Mouse (Mus musculus): ENCODE results near the gene Kif3b. TPM values are rescaled to one million over a fixed set of nuclear protein-coding genes. Genes with fewer than 3 reads are reported as not detected.

Kif3b gene
- total RNA-seq (2014; rRNA removed; ENCODE audit: low replicate concordance) (6.5 and 8.7 TPM in 2 replicates), polyA plus RNA-seq (2015; fragmentation: Nextera tagmentation; extraction: Ambion mirVana) (2.5 and 3.1 TPM in 2 replicates)

DNA sequence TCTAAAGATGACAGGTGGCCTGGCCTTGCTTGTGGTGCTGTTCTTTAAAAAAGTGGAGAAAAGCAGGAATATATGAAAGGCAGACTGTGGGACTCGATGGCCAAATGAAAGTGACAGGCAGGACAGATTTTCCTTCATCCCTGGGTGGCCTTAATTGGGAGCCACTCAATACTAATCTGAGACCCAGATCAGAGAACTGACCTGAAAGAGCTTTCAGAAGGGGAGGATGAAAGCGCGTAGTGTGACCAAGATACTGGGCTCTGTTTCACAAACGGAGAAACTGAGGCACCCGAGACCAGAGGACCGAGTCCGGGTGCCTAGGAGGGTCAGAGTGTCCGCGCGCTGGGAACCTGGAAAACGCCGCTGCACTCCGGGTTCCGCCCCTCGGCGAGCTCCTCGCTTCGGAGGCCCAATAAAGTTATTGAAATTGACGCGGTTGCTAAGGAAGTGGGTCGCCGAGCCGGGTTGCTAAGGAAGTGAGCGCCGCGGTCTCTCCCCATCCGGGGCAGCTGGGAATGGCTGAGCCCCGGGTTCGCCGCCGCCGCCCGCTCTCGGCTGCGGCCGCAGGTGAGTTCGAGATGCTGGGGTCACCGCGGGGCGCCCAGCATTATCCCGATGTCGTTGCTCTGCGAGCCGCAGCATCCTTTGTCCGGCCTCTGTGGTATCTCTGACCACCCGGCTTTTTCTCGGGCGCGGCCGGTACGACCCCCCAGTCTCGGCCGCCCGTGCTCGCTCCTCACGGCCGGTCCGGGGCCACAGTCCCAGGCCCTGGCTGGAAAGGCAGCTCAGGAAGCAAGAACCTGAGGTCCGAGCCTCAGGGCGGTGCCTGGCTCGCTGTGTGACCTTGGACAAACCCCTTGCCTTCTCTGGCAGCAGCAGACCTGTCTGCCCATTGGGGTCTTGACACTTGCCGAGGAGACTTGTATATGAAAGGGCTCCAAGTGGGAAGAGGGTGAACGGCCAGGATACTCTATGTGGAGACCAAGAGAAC is at the start of gene Kif3b:
Gene Kif3b (plus strand): TSS at position 476 of the 991 bp plus-strand sequence.
- ATAC-seq (ENCODE audit: insufficient read depth, low read depth), result peak; percentile 93
- under 1% methylated on average over 63 of the region's 63 CpGs for WGBS
- H3K4me2 ChIP-seq (ENCODE audit: low read depth, low read length), result peak within 1 kb of the TSS; percentile 96
- H3K27me3 ChIP-seq (ENCODE audit: control insufficient read depth, insufficient read depth, low read length), result no peaks in the 10 kb centered on the region
- no peaks in the 10 kb centered on the region for H3K36me3 ChIP-seq (replicated peaks; ENCODE audit: control insufficient read depth, insufficient read depth, low read length)
- H3K4me1 ChIP-seq (ENCODE audit: control insufficient read depth, insufficient read depth), result peaks cover 13% of the 10 kb centered on the region
- H3K9ac ChIP-seq (replicated peaks; ENCODE audit: low read depth, low read length), result peak within 1 kb of the TSS; percentile 90
- H3K9me3 ChIP-seq (replicated peaks; ENCODE audit: control insufficient read depth, low read length), result no peaks in the 10 kb centered on the region
- peak within 1 kb of the TSS; percentile 62 for H3K27ac ChIP-seq (ENCODE audit: low read depth)
- TF ChIP-seq CTCF (IDR thresholded peaks at IDR 0.05; ENCODE audit: low read depth) (no peak), EP300 (IDR thresholded peaks at IDR 0.05; ENCODE audit: low read depth) (peak; percentile 73; the same call in 1 of the 2 replicates)
- peak within 1 kb of the TSS; percentile 97 for H3K4me3 ChIP-seq (ENCODE audit: low read depth, low read length)
- DNase-seq (ENCODE audit: low spot score), result peak; percentile 88

DNA sequence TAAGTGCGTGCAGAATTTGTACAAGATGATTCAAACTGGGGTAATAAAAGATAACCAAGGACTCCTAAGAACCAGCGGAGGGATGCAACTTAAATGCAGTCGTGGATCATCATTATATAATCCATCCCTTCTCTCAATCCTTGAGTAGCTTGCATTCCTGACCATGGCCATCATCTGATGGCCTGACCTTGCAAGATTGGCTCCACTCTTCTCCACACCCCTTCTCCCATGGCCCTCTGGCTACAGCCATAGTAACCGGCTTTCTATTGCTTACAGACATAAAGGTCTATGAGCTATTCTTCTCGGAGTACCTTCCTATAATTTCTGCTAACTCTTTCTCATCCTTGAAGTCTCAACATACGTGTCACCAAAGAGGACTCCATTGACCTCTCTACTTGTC is 49.1 kb upstream of the Kif3b start:
- H3K36me3 ChIP-seq (replicated peaks; ENCODE audit: control insufficient read depth, insufficient read depth, low read length), result peaks cover 15% of the 10 kb centered on the region; the same call in 1 of the 2 replicates
- no peaks in the 10 kb centered on the region for H3K9me3 ChIP-seq (replicated peaks; ENCODE audit: control insufficient read depth, low read length)
- WGBS, result 64% methylated on average over 6 of the region's 6 CpGs
- no peak overlapping the region for H3K27ac ChIP-seq (ENCODE audit: low read depth)
- H3K4me2 ChIP-seq (ENCODE audit: low read depth, low read length), result peak overlapping the region; percentile 76
- H3K27me3 ChIP-seq (ENCODE audit: control insufficient read depth, insufficient read depth, low read length), result no peaks in the 10 kb centered on the region
- peaks cover 26% of the 10 kb centered on the region for H3K4me1 ChIP-seq (ENCODE audit: control insufficient read depth, insufficient read depth)
- peak overlapping the region; percentile 90 for H3K9ac ChIP-seq (replicated peaks; ENCODE audit: low read depth, low read length)
- DNase-seq (ENCODE audit: low spot score) (no peak), ATAC-seq (ENCODE audit: insufficient read depth, low read depth) (no peak)
- no peak for TF ChIP-seq EP300 (IDR thresholded peaks at IDR 0.05; ENCODE audit: low read depth)
- no peak for TF ChIP-seq CTCF (IDR thresholded peaks at IDR 0.05; ENCODE audit: low read depth)
- peak overlapping the region; percentile 80 for H3K4me3 ChIP-seq (ENCODE audit: low read depth, low read length)

DNA sequence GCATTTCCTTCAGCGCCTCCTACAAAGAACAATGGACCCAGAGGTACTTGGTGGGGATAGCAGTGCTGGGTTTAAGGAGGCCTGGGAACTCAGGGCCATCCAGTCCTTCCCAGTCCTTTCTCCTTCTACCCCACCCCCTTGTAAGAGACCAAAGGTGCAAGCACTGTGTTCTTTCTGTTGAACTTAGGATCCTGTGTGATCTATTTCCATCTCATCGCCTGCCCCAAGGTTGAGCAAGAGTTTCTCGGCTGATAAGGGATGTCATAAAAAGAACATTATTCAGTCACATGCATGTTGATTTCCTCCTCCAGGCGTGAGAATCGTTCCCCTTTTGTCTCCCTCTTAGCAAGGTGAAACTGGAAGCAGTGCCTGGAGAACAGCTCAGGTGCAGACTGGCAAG is 41.5 kb upstream of the Kif3b start:
- TF ChIP-seq CTCF (IDR thresholded peaks at IDR 0.05; ENCODE audit: low read depth), result no peak
- no peak for TF ChIP-seq EP300 (IDR thresholded peaks at IDR 0.05; ENCODE audit: low read depth)
- H3K4me2 ChIP-seq (ENCODE audit: low read depth, low read length), result no peak overlapping the region
- 76% methylated on average over 5 of the region's 5 CpGs for WGBS

DNA sequence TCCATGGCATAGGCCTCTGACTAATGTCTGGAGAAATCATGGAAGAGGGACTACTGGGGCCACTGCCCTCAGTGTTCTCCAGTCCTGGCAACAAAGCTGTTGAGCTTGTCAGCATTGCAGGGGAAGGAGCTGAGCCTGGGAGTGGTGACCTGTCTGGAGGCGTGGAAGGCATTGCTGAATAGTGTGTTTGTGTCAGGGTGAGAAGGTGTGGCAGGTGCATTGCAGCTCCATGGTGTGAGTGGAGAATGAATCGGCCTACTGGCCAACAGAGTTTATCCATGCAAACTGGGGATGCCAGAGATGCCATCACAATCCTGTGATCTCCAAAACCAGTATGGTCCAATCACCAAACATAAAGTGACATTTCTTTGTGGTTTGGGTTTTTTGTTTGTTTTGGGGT is 34.6 kb upstream of the Kif3b start:
- no peaks in the 10 kb centered on the region for H3K9me3 ChIP-seq (replicated peaks; ENCODE audit: control insufficient read depth, low read length)
- DNase-seq (ENCODE audit: low spot score) (no peak), ATAC-seq (ENCODE audit: insufficient read depth, low read depth) (no peak)
- no peak overlapping the region for H3K9ac ChIP-seq (replicated peaks; ENCODE audit: low read depth, low read length)
- peaks cover 12% of the 10 kb centered on the region for H3K36me3 ChIP-seq (replicated peaks; ENCODE audit: control insufficient read depth, insufficient read depth, low read length)
- H3K27ac ChIP-seq (ENCODE audit: low read depth), result no peak overlapping the region
- no peaks in the 10 kb centered on the region for H3K27me3 ChIP-seq (ENCODE audit: control insufficient read depth, insufficient read depth, low read length)
- H3K4me2 ChIP-seq (ENCODE audit: low read depth, low read length), result no peak overlapping the region
- TF ChIP-seq CTCF (IDR thresholded peaks at IDR 0.05; ENCODE audit: low read depth), result no peak
- TF ChIP-seq EP300 (IDR thresholded peaks at IDR 0.05; ENCODE audit: low read depth), result no peak
- H3K4me1 ChIP-seq (ENCODE audit: control insufficient read depth, insufficient read depth), result no peaks in the 10 kb centered on the region
- H3K4me3 ChIP-seq (ENCODE audit: low read depth, low read length), result no peak overlapping the region
- WGBS, result 89% methylated on average over 2 of the region's 2 CpGs

More for the DNA sequence above, 41.5 kb upstream of the Kif3b start:
- Histone ChIP-seq H3K27ac (ENCODE audit: low read depth) (no peak overlapping the region; the same call in 1 of the 2 replicates), H3K4me1 (ENCODE audit: control insufficient read depth, insufficient read depth) (no peaks in the 10 kb centered on the region), H3K27me3 (ENCODE audit: control insufficient read depth, insufficient read depth, low read length) (no peaks in the 10 kb centered on the region), H3K9me3 (replicated peaks; ENCODE audit: control insufficient read depth, low read length) (no peaks in the 10 kb centered on the region), H3K9ac (replicated peaks; ENCODE audit: low read depth, low read length) (no peak overlapping the region), H3K4me3 (ENCODE audit: low read depth, low read length) (no peak overlapping the region), H3K36me3 (replicated peaks; ENCODE audit: control insufficient read depth, insufficient read depth, low read length) (peaks cover 42% of the 10 kb centered on the region)
- no peak for ATAC-seq (ENCODE audit: insufficient read depth, low read depth)
- DNase-seq (ENCODE audit: low spot score), result no peak

DNA sequence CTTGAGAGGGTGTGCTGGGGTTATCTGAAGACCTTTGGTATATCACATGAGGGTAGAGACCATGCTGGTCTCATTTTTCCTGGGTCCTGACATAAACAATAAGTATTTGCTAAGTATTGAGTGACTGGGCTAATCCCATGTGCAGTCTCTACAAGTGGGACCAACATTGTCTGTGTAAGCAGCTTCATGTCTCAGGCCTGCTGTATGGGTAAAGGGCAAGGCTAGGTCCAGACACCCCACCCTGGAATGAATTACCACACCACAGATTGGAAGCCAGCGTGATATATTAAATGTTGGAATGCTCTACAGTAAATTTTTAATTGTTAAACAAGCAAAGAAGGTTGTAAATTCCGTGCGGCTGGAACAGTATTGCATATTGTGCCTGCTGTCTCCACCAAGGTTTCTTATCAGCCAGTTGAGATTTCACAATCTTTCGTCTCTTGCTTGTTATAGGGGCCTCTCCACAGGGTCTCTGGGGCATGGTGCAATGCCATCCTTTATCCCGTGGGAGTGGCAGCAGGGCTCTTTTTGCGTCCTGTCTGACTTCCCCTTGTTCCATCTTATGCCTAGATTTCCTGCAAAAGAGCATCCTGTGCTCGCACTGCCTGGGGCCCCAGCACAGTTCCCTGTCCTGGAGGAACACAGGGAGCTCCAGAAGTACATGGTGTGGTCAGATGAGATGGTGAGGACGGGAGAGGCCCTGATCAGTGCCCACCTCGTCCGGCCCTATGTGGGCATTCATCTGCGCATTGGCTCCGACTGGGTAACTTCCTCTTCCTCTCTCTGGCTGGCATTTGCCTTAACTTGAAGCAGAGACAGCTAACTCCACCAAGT is 32.0 kb upstream of the Kif3b start:
- Histone ChIP-seq H3K9ac (replicated peaks; ENCODE audit: low read depth, low read length) (no peak overlapping the region), H3K4me2 (ENCODE audit: low read depth, low read length) (no peak overlapping the region), H3K27ac (ENCODE audit: low read depth) (no peak overlapping the region; the same call in 1 of the 2 replicates), H3K4me1 (ENCODE audit: control insufficient read depth, insufficient read depth) (no peaks in the 10 kb centered on the region), H3K36me3 (replicated peaks; ENCODE audit: control insufficient read depth, insufficient read depth, low read length) (peaks cover 32% of the 10 kb centered on the region), H3K9me3 (replicated peaks; ENCODE audit: control insufficient read depth, low read length) (no peaks in the 10 kb centered on the region), H3K27me3 (ENCODE audit: control insufficient read depth, insufficient read depth, low read length) (no peaks in the 10 kb centered on the region), H3K4me3 (ENCODE audit: low read depth, low read length) (no peak overlapping the region)
- no peak for ATAC-seq (ENCODE audit: insufficient read depth, low read depth)
- no peak for DNase-seq (ENCODE audit: low spot score)
- 61% methylated on average over 12 of the region's 12 CpGs for WGBS
- TF ChIP-seq CTCF (IDR thresholded peaks at IDR 0.05; ENCODE audit: low read depth) (no peak), EP300 (IDR thresholded peaks at IDR 0.05; ENCODE audit: low read depth) (no peak)
